Mouse (Mus musculus) A20 (cell line): ENCODE data around the gene Pik3r1.
A peak's percentile ranks its signal among the peaks of the same experiment; 100 is the strongest.

Source experiments
- DNase-seq: peaks from one replicate; pipeline ENCODE4 v3.0.0-alpha.2; 2011; ENCODE audit warnings: low read depth, low spot score

Gene Pik3r1

DNA sequence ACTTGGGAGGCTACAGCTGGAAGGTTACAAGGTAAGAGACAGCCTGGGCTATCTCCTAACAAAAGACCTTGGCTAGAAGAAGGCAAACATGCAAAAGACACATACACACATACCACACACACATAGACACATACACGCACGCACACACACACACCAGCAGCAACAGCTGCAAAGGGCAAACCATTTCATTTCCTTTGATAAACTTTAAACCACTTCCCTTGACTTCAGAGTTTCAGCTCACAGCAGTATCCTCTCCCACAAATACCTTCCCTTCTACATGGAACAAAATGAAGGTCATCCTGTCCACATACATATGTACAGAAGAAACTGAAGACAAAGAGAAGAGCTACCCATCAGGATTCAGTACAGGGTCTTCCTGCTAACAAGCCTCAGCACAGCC lies 56.7 kb downstream of the Pik3r1 start:
- no peak for DNase-seq

DNA sequence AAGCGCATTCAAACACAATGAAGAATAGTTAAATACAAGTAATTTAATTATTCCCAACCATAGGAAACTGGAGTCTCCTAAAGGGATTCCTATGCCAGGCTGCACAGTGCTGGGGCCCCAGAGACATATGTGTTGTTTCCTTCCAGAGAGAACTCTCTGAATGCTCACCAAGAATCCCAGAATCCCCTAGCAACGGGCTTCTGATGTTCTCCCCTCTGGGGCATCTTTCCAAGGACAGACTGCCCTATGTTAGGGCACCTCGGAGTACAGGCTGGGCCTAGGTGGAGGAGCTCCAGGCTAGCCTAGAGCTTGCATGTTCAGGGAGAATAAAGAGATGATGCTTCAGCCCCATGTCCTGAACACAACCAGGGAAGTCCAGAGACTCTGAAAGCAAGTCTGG lies 58.2 kb downstream of the Pik3r1 start:
- no peak for DNase-seq

DNA sequence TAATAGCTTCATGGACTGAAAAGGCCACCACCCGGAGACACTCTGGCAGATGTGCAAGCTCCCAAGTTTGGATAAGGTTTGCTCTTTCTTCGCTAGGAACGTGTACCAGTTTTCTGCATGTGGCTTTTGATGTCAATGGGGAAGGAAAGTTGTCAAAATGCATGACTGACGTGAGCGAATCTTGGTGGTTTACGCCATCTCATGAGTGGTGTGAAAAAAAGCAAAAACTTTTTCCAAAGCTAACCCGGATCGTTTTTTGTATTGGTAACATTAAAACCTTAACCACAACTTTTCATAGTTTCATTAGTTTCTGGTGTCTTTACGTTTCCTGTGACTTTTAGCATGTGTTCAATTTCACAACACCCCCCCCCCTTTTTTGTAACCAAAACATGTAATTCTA lies 60.8 kb downstream of the Pik3r1 start:
- no peak for DNase-seq

DNA sequence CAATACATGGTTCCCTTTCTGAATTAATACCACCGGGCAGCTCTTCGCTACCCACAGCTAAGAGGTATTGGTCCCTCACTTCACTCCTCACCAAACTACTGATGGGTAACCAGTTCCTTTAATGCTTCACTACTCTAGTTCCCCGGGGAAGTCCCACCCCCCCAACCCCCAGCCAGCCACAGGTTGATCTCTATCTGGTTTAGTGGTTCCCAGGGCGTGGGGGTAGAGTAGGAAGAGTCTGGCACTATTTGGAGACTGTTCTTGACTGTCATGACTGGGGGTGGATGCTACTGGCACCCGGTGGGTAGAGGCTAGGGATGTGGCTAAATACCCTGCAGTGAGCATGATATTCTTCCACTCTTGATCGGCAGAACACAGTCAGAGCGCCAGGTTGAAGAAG lies 61.6 kb downstream of the Pik3r1 start:
- peak; percentile 16 for DNase-seq

DNA sequence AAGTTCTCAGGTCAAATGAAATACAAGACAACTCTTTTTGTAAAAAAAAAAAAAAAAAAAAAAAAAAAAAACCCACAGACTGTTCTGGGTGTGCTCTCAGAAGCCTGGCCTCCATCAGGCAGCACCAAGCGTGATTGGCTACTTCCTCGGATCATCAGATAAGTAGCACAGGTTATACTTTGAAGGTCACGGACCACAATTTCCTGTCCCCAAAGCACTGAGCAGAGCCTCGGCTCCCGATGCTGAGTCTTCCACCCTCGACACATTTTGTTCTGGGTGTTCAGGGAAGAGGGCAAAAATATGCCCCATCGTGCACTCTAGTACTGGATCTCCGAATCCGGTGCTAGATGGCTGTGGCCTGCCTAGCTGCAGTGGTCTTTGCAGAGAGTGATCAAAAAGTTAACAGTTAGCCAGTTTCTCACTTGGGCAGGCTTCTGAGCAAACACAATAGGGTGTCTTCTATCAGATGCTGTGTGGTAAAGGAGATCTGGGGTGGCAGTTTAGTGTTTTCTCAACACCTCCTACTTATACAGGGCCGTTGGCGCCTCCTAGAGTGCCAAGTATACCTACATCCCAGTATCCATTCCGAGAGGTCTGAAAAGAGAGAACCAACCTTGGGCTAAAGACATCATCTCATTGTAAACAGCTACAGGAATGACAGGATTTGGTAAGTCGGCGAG lies 65.8 kb downstream of the Pik3r1 start:
- DNase-seq = no peak

DNA sequence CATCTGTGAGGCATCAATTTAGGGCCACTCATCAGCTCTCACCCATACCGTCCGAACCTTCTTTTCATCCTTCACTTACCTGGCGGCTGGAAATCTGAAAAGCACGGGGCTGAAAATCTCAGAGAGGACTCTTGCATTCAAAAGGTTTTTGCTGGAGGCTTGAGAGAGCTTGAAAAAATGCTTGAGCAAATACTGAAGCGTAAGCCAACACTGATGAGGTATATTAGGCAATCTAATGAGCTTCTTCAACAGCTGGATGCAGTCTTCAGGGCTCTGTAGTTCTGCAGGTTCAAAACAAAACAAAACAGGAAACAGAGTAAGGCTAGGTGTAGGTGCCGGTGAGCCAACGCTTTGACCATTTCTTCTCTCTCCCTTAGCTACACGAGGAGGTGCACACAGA lies 66.4 kb downstream of the Pik3r1 start:
- DNase-seq = no peak

DNA sequence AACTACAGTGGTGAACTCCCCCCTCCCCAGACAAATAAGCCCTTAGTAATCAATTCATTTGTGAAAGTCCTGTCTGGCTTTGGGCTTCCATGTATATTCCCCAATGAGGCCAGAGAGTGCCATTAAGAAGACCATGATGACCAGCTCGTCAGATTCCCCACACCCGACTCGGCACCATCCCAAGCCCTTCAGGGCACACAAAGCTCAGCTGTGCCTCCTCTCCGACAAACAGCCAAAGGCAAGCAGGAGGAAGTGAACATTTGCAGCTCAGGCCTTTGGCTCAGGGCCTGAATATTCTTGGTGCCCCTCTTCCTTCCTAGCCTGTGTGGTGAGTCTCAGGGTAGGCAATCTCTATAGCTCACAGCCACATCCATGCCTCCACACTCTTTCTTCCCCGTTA lies 68.3 kb downstream of the Pik3r1 start:
- no peak for DNase-seq

DNA sequence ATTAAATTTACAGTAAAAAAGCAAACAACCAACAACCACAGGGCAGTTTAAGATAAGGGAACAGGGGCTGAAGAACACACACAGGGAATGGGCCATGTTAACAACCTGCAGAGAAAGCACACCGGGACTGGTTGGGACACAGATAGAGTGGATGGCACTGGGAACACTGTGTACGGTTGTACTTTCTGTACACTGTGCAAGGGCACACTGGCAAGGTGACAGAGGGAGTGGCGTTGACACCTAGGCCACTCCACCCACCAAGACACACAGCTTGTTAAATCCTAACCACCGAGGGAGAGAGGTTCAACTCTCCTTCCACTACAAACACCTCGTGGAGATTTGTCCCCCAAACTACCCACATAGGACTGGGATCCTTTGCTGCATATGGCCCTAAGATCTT lies 70.1 kb downstream of the Pik3r1 start:
- DNase-seq = no peak

DNA sequence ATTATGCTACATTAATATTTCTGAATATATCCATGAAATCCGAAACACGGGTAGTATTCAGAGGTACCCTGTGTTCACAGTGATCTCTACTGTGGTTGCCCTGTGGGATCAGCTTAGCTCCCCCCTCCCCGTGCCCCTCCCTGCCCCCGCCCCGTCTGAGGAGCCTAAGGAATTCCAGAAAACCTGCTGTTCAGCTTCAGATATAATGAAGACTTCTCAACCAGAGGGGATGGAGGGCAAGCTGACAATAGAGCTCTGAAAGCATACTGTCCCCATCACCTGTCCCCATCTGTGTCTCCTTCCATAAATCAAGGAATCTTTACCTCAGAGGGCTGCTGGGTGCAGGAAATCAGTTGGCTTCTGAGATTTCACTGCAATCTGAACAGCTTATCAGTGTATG lies 70.6 kb downstream of the Pik3r1 start:
- DNase-seq = no peak

DNA sequence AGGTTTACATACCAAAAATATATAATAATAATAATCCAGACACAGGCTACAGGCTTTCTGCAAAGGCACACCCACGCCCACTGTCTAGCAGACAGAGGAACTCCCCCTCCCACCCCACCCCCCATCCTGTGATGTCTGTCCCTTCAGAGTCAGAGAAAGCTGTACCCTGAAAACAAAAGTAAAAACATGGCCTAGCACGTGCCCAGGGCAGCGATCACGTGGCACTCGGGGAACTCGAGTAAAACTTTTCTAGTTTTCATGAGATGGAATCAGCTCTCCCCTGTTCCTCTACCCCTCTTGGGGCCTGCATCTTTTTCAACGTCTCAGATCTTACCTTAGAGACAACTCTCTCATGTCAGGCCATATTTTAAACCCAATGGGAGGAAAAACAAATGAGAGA lies 71.2 kb downstream of the Pik3r1 start:
- peak; percentile 73 for DNase-seq

DNA sequence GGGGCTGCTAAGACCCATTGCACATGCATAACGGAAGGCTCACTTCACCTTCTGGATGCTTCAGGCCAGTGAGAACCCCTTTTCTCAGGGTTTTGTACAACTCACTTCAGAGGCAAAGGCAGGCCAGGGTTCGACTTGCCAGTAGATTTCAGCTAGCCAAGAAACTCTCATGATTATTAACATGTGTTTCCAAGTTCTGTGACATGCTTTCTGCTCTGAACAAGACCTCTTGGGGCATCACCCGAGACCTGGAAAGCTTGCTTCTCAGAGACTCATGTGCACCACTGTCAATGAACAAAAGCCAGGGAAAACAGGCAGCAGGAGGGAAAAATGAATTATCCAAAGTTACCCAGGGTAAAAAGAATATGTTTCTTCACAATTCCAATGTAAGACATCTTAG lies 71.7 kb downstream of the Pik3r1 start:
- no peak for DNase-seq

DNA sequence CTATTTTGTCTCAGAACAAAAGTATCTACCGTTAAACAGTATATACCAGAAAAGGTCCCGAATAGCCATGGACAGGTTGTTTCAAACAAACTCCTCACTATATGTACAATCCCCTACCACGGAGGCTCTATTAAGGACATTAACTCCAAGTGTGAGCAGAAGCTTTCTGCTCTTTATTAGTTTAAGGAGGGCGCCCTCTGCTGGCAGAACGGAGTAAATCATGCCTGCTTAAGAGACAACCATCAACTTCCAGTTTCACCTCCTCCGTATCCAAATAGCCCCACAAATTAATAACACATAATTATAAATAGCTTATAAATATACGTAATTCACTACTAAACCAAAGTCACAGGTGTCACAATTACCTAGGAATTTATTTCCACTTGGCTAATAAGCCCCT lies 72.1 kb downstream of the Pik3r1 start:
- DNase-seq = peak; percentile 94

DNA sequence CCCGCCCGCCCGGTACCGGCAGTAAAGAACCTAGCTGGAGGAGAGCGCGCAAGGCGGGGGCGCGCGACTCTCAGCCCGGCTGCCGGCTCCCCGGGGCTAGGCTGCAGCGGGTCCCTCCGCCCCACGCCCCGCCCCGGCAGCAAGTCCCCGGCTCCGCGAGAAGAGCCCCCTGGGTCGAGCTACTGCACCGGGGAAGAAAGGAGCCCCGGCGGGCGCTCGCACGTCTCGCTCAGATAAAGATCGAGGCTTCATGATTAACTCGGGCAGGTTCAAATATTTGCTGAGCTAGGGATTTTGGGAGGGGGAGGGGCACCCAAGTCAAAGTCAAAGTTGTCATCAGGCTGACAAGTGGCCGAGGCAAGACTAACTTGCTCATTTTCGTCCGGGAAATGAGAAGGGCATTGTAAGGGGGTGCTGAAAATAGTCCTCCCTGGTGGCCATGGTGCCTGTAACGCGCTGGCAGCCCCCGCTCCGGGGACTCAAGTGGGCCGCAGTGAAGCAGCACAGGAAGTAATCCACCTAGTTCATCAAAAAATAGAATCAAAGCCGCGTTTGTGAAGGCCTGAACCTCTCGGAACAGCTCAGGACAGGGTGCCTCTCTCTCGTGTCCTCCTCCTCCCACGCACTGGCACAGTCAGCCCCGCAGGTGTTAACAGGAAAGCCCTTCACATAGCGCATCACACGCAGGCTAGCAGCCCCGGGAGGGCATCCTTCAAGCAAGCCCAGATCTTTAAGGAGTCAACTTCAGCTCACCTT lies 73.3 kb downstream of the Pik3r1 start:
- peak; percentile 82 for DNase-seq

DNA sequence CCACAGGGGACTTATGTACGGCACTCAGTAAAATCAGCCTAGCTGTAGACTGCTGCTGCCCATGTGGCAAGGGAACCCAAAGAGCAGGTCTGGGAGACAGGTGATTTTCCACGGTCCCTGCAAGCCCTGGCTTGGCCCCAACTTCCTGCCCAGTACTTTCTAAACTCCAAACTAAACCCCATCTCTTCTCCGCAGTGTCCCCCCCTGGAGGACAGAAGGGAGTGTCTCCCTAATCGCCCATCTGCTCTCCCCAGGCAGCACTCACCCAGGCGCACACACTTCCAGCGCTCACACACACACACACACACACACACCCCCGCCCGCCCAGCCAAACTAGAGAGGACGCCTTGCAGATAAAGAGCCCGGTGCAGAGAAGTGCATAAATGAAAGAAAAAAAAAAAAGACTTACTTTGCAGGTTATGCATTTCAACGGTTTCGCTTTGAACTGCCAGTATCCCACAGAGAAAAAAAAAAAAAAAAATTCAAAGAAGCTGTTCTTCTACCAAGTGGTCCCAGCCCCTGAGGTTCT lies 74.0 kb downstream of the Pik3r1 start:
- peak; percentile 82 for DNase-seq

DNA sequence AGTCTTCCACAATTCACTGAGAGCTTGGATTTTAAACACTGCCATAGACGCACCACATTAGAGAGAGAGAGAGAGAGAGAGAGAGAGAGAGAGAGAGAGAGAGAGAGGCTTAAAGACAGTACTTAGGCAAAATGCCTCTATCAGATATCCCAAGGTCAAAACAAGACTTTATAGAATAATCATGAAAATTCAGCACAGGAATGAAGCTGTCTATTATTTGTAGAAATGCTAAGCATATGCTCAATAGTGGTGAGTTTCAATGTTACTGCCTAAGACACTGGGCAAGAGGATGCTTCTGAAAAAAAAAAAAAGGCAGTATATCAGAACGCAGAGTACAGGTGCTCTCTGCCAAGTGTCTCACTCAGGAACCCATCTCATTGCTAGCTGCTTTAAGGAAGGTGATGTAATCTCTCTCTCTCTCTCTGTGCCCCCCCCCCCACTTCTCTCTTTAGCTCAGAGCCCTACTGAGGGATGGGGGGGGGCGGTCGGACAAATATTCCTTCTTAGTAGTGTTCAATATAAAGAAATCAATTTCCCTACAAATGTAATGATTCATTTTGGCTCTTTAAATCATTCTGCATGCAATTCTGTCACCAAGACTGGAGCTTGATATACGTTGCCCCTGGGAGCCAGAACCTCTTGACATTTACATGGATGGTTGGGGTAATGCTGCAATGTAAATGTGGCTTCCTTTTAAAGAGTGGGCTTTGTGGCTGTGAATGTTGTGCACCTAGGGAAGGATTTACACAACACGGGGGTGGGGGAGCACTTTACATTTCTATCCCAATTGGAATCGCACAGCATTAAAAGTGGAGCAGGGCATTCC lies 74.9 kb downstream of the Pik3r1 start:
- no peak for DNase-seq

DNA sequence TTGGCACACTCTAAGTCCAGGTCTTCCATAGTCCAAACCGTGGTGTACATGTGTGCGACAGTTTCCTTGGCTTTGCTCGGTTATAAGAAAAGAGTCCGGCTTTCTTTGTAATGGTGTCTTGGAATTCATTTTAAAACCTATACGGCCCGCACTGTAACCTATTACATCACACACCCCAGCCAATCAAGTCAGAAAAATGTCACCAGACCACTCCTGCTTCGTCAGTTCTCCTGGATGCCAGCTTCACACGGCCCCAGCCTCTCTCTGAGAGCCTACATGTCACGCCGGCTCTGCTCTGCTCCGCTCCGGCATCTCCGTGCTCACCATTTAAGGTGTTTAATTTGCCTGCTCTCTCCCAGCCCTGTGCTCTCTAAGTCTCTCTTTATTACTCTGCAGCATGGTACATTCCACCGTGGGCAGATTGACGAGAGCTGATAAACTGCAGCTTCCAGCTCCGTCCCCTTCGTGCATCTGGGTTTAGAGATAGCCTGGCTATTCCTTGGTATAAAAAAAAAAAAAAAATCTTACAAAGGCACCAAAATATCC lies 75.7 kb downstream of the Pik3r1 start:
- DNase-seq = no peak

DNA sequence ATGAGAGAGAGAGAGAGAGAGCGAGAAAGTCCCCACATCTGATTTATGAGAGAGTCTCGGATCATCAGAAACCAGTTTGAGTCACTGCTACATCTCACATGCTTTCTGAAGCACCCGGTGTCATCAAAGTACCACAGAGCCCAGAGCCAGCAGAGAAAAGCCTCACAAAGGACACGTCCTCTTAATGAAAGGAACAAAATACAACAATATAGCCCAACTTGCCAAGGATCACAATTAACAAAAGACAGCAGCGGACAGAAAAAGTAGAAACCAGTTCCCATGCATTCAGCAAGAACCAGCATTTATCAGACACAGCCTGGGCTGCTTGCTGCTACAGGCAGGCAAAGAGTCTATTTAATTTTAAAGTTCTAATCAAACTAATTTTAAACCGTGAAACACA lies 76.3 kb downstream of the Pik3r1 start:
- DNase-seq = no peak

DNA sequence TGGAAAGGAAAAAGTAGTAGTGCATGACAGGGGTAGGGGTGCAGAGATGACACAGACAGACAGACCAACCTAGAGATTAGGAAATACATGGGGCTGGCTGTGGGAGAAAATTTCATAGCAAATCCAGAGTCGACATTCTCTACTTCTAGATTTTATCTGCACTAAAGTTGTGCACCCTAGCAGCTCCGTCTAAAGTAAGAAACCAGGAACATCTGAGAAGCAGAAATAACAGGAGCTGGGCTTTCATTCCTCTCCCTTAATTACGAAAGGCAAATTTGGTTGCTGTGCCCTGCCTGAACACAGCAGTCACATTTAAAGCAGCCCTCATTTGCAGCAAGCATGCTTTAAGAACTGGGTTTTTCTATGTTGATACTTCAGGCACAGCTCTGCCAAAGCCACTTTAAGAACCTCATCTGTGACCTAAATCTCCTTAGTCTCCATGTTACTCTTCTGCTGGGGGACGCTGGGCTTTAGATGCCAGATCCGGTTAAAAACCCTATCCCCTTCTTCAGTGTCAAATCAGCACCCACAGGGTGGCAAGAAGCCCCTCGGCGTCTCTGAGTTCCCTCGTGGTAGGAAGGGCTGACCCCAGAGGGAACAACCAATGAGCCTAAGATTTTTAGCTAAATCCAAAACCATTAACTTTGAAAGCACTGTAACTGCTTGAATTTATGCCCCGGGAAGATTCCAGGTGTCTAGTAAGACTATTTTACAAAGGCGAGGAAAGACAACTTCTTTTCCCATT lies 76.9 kb downstream of the Pik3r1 start:
- DNase-seq = no peak

DNA sequence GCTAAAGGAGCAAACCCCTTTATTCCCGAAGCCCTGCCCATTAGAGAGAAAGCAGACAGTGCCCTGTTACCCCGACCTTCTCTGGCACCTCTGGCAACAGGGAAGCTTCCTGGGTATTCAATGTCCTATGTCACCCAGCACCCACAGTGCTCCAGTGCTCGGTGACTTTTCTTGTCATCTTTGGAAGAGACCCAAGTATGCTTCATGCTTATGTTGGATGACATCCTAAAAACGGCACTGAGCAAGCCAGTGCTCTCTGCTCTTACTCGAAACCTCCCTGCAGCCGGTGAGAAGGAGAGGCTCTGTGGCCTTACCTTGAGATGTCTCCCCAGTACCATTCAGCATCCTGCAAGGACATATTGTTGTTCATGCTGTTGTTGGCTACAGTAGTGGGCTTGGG lies 77.8 kb downstream of the Pik3r1 start:
- DNase-seq = no peak

DNA sequence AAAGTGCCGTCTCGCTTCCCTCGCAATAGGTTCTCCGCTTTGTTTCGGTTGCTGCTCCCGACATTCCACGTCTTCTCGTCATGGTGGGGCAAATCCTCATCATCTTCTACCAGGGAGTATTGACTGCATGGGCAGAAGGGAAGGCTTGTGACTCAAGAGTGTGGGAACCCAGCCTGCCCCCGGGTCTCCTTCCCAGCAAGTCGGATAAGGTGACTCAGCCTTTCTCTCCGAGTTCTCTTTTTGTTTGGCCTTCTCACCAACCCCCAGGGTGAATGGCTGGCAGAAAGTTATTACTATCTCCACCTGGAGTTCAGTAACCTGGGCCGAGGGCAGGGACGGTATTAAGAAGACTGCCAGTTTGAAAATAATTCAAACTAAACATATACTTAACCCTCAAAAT lies 81.8 kb downstream of the Pik3r1 start:
- DNase-seq = no peak

DNA sequence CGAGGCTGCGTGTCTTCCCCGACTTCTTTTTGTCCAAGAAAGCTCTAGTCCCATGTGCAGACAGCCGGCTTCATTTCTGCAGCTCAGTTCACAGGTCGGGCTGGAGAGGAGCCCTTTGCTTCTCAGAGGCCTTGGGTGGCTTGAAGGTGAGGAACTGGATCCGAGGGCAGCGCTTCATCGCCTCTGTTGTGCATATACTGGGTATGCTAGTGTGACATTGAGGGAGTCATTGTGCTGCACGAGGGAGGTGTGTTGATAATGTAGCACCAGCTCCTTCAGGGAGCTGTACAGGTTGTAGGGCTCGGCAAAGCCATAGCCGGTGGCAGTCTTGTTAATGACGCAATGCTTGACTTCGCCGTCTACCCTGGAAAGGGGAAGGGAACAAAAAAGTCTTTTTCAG lies 83.3 kb downstream of the Pik3r1 start:
- DNase-seq = no peak
